Mouse (Mus musculus) erythroid progenitor cell, adult 5-6 weeks (primary cell): Measurements from ENCODE around the gene Gm5269. TPM values are rescaled to one million over a fixed set of nuclear protein-coding genes. Genes with fewer than 3 reads are reported as not detected.

ENCODE experiments used
- ATAC-seq: replicated peaks from 2 replicates; pipeline ENCODE4 v1.8.0; 2016; ENCODE audit warnings: moderate number of reproducible peaks, mild to moderate bottlenecking, moderate TSS enrichment, inconsistent platforms; ENCODE audit not compliant: poor library complexity, low FRiP score, severe bottlenecking
- total RNA-seq, 2 experiments: library from RNA; stranded (forward) in 1 of 2; stranded (reverse) in 1 of 2; fragments of 150-400 nt in 1 of 2; fragments of 186-747, 209-891 nt in 1 of 2; gene quantifications; 2 replicates each; pipeline versions ENCODE4 v1.2.3 to v1.2.4; 2015 to 2017; ENCODE audit warnings: low replicate concordance in 2 of 2

Gene Gm5269
- total RNA-seq, 2 experiments from 2014 or later = not detected

DNA sequence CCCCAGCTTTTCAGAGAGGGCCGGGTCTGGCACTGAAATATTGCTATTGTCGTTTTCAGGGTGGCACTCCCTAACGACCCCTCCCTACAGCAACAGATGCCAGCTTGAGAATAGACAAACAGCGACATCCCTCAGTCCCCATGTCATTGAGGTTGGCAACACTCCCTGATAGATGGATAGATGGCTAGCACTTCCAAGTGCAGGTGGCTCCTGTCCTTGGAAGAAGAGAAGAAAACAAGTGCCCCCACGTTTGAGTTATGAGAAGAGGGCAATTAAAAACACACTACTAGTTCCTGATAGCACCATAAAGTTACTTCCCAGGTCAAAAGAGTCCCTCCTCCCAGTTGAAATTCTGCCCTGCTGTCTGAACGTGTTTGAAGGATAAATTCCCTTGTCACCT lies 8.0 kb downstream of the Gm5269 start:
- ATAC-seq = no peak

DNA sequence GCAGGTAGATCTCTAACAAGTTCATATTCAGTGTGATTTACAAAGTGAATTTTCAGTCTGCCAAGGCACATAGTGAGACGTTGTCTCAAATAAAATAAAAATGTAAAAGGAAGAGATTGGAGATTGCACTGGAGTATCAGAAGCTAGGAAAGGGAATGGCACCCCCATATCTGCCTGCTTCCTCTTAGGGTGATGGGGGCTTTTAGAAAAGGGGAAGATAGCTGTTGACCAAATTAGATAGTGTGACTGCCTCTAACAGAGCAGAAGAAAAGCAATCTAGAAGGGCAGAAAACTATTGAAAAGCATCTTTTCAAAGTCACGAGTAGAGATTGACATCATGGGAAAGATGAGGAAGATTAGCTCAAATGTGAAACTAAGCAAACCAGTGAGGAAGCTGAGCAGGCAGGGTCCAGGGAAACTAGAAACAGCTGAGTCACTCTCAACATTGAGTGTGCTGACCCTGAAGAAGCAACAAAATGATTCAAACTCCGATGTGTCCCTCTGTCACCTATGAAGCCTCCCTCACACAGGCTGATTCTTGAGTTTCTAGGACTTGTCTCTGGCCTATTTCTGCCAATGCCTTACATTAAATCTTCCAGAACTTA lies 8.7 kb downstream of the Gm5269 start:
- ATAC-seq = no peak

DNA sequence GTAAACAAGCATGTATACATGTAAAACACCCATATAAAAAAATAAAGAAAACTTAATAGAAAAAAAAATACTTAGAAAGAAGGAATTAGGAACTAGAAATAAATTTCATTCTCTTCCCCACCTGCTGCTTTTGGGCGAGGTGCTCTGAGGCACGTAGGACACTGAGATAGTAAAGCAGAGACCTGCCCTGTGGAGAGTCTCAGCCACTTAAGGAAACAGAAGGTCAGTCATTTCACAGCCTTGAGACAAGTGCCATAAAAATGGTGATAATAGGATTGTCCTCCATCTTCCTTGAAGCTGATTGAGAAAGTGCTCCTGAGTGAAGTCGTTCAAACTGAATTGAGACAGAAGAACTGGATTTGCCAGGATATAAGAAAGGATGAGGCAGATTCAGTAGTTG lies 12.6 kb downstream of the Gm5269 start:
- ATAC-seq = no peak

DNA sequence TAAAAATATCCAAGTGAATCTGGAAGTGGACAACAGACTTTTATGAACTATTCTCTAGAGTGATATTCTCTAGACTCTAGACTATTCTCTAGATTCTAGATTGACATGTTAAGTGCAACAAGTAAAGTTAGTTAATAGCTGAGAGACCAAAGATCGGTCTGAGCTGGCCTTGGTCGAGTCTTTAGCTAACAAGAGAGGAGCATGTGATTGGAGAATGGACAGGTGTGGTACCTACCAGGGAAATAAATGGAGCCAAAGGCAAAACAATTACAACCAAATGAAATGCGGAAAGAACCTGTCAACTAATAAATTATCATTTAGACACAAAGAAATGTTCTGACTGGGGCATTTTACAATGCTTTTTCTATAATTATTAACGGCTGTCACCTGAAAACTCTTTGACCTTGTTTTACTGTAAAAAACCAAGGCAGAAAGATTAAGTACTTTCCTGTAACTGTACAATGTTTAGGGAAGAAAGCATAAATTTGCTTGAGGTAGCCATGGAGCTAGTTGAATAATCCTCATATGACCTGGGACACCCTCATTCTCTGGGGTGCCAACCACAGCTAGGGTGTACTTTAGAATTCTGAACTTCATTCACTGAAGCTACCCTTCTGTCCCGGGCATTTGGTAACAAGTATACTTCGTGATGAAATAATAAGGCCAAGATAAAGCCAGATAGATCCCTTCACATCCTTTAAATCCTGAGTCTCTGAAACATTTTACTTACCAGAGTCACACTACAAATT lies 13.4 kb downstream of the Gm5269 start:
- ATAC-seq = no peak

DNA sequence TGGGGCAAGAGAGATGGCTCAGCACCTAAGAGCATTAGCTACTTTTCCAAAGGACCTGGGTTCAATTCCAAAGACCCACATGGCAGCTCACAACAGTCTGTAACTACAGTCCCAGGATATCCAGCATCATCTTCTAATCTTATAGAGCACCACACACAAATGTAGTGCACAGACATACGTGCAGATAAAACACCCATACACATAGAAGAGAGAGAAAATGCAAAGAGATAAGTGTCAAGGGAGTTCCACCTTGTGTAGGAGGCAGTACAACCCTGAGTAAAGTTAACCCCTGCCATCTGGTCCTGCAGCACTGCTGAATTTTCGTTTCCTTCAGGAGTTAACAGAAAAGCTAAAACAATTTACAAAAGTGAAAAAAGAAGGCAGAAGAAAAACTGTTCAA lies 14.4 kb downstream of the Gm5269 start:
- no peak for ATAC-seq

DNA sequence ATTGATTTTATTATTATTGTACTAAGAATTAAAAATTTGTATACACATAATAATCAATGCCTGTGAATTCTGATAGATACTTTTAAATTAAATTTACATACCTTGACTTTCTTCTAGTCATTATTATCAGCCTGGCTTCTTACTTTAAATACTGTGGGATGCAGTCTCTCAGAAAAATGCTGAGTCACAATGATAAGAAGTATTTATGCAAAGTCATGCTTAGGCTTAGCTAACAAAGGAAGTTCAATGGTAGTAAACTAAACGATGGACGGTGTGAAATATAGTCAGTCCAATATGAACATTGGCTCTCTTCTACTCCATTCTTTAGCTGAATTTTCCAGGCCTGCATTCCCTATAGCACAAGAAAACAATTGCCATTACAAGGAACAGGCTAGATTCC lies 16.8 kb downstream of the Gm5269 start:
- peak; percentile 91 for ATAC-seq

DNA sequence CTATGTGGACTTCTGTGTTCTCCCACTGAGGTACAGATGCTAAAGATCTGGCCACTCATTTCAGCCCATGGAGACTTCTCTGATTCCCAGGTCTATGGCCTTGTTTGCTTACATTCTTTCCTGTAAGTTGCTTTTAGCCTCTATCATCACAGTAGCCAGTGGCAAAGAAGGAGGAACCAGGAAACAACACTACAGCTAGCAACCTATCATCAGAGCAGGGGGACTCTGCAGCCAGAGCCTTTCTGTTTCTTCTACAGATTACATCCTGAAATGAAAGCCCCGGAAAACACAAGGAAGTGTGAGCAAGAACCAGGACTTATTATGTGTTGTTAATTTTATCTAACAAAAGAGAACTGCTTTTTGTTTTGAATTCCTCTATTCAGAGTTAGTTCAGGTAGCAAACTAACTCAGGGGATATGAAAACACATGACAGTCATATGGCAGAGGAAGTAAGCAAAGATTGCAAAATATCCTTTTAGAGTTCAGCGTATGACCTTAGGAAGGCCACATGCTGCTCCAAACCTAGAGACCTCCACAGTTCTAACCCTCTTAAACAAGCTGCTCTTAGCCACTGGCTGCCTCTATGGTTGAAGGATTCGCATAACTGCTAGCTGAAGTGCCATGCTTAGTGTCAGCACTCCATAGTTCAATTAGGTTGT lies 21.5 kb downstream of the Gm5269 start:
- no peak for ATAC-seq

DNA sequence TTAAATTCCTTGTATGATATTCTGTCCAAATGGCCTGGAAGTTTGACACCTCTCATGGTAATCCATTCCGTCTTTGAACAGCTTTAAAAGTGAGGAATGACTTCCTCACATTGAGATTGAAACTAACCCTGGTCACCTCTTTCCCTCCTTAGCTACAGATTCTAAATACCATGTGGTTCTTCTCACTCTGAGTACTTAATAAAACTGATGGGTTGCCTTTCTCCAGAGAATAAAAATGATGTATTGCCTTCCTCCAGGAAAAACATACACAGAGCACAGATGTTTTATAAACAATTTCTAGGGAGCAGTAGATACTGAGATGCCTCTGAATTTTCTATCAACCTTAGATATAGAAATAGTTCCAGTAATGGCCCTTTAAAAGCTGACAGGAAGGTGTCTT lies 22.0 kb downstream of the Gm5269 start:
- ATAC-seq = no peak

DNA sequence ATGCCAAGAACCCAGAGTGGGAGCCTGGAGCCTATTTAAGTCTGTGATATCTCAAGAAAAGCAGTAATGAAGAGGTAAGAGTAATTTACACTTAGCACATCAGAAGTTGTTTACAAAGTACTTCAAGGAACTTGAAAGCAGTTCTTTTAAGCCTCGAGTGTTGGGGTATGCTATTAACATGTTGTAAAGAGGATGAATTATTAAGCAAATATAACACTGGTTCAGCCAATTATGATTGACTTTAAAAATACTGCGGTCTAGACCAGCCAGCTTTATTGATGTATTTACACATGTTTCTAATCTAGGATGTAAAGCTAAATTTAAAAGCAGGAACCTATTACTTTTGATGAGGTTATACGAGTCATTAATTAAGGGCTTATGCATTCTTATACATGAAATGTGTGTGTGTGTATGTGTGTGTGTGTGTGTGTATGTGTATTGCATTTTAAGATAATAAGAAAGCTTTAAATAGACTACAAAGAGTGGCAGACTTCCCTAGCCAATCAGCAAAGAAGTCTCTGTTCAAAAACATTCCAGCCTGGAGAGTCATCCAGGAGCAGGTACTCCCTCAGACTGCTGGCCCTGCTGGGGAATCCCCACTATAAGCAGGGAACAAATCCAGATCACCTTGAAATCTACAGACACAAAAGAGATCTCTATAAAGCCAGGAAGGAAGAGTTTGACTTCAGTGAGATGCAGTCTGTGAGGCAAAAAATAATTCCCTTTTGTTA lies 23.6 kb downstream of the Gm5269 start:
- no peak for ATAC-seq

DNA sequence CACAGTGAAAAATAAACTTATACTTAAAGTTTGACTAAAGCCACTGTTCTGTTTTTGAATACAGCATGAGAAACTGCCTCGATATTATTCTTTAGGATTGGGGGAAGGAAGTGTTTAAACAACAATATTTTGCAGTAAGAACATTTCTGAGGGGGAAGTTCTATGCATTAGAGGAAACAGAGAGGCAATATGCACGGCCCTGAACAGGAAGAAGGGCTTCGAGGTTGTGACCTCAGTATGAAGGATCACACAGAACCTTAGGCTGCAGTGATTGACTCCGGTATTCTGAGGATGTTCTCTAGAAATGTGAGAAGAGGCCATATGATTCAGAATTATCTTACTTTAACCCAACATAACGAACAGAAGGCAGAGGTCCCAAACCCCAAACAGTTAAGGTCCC lies 24.3 kb downstream of the Gm5269 start:
- ATAC-seq = no peak

DNA sequence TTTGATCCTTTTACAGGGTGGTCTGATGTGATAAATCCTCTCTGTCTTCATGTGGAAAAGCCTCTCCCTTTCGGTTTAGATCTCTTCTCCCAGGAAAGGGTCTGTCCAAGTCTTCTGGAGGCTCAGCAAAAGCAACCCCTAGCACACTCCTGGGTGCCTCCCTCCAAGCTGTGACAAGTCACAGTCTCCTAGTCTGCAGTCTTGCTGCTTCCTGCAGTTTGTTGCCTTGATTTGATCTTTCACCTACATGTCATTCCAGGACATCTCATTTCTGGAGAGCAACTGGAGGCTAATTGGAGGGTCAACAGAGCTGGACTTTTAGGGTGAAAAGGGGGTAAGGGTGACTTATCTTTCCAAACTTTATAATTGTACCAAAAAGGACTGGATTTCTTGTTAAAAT lies 24.8 kb downstream of the Gm5269 start:
- ATAC-seq = no peak

DNA sequence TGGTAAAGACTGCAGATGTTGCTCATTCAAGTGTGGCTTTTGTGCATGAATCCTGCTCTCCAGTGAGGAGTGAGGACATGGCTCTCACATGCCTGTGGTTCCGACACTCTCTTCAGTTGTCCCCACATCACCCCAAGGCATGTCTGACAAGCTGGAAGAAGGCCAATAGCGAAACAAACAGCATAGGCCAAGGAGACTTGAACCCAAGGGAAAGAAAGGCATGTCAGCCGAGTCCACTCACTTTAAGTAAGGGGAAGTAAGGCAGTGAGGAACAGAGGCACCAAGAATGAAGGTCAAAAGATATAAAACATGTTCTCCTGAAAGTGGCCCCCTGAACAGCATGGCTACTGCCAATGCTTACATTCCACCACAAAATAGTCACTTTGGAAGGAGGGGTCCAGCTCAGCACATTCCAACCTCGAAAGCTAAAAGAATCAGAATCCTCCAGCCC lies 25.5 kb downstream of the Gm5269 start:
- ATAC-seq = no peak

DNA sequence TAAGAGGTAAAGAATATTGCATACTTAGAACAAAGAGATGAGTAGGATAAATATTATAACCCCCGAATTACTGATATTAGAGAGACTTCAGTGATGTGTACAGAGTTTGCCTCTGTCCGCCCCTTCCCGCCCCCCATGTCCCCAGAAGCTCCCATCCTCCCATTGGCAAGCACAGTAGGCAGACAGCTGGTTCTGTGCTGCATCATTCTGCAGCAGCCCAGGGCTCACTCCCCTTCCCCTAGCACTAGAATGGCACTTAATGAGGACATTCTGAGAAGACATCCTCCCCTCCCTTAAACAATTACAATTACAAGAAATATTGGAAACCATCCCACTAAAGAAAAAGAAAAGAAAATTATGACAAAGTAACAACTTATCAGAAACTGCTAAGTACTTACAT lies 26.4 kb downstream of the Gm5269 start:
- no peak for ATAC-seq

DNA sequence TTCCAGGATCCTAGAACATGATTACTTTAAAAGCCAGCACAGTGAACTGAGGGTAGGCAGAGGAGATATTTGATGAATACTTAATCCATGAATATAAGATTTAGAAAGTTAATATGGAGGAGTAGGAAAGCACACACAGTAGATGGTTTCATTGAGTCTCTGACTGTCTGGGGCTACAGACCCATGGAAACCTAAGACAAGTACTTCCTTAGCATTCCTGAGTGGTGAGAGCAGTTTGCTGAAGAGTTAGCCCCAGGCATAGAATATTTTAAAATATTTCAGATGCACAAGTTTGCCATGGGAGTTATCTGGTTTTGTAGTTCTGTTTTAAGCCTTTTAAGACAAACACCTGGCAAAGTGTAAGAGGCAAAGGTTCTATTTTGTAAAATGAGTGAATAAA lies 28.9 kb downstream of the Gm5269 start:
- ATAC-seq = no peak

DNA sequence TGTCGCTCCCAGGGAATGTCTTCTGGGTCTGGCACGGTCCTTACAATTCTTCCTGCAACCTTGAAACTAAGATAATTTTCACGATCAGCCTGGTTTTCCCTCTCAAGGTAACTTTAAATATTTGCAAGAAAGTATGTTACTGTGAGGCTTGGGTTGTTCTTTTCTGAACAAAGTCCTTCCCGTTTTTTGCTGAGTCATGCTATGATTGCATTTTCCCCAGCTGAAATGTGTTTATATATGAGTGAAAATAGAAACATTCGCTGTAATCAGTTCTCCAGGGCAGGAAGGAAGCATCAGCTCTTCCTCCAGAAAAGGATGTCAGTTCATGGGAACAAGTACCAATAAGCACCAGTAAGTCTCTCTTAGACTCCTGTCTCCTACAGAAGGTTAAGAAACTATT lies 29.7 kb downstream of the Gm5269 start:
- ATAC-seq = no peak

DNA sequence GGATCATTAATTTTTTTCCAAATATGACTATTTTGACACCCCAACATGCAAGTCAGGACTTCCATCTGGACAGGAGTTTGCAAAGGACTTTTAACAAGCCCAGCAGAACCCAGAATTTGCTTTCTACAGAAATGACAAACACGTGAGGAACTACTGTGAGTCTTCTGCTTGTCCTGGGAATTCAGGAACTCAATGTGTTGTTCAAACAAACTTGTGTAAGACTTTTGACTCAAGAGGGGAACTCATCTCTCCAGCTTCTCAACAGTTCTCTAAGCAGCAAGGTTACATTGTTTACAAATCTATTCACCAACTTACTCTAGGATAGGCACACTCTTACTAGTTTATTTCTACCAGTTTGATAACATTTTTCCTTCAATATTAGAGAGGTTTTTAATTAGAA lies 32.0 kb downstream of the Gm5269 start:
- no peak for ATAC-seq

DNA sequence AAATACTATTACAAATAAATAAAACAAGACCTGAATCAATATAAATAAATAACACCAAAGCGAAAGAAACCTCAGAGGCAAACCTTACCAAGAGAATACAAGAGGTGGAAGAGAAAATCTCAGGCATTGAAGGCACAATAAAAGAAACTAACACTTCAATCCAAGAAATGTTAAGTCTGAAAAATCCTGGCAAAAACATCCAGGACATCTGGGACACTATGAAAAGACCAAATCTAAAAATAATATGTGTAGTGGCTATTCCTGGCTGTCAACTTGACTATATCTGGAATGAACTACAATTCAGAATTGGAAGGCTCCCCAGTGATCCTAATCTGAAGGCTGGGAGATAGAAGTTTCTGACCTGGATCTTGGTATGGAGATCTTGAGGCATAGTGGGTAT lies 44.6 kb downstream of the Gm5269 start:
- ATAC-seq = no peak
